Mouse (Mus musculus) forelimb bud, embryonic 11.5 days (tissue): ENCODE measurements at regions not wholly inside any gene's neighbourhood (a gene's known extent, or its start where the extent isn't known, plus 50 kb on each side); places are given as distances from the start of the nearest gene placed in this dataset.

Experiments used
- DNase-seq: peaks from one replicate; pipeline ENCODE4 v3.0.0-alpha.2; 2012; ENCODE audit warnings: low read depth, low spot score

GRCm38 (mm10) chr8:18536059-18536458 lies 442.0 kb downstream of the Defb40 start:
- no peak for DNase-seq

GRCm38 (mm10) chr8:18528120-18528519 lies 449.9 kb downstream of the Defb40 start:
- no peak for DNase-seq

GRCm38 (mm10) chr8:18512409-18512808 lies 465.6 kb downstream of the Defb40 start:
- DNase-seq, result no peak

- DNase-seq, result no peak
Measured at GRCm38 (mm10) chr8:18506158-18507022, 471.7 kb downstream of the Defb40 start.

GRCm38 (mm10) chr8:18490620-18491019 lies 487.4 kb downstream of the Defb40 start:
- DNase-seq, result no peak

GRCm38 (mm10) chr8:18480081-18480480 lies 498.0 kb downstream of the Defb40 start:
- no peak for DNase-seq

GRCm38 (mm10) chr8:18478166-18478565 lies 499.9 kb downstream of the Defb40 start:
- DNase-seq, result no peak

- DNase-seq, result no peak
Measured at GRCm38 (mm10) chr8:18467511-18467910, 510.5 kb downstream of the Defb40 start.

GRCm38 (mm10) chr8:18460609-18461008 lies 517.4 kb downstream of the Defb40 start:
- no peak for DNase-seq

- no peak for DNase-seq
Measured at GRCm38 (mm10) chr8:18457470-18457869, 520.6 kb downstream of the Defb40 start.

- DNase-seq, result no peak
Measured at GRCm38 (mm10) chr8:18449015-18449414, 529.0 kb downstream of the Defb40 start.

GRCm38 (mm10) chr8:18442212-18442611 lies 535.8 kb downstream of the Defb40 start:
- no peak for DNase-seq

- no peak for DNase-seq
Measured at GRCm38 (mm10) chr8:18422846-18423245, 555.2 kb downstream of the Defb40 start.

GRCm38 (mm10) chr8:18412470-18412869 lies 565.6 kb downstream of the Defb40 start:
- DNase-seq, result no peak

GRCm38 (mm10) chr8:18406446-18406845 lies 571.6 kb downstream of the Defb40 start:
- peak; percentile 48 for DNase-seq

GRCm38 (mm10) chr8:18388353-18388752 lies 589.7 kb downstream of the Defb40 start:
- DNase-seq, result peak; percentile 39

- no peak for DNase-seq
Measured at GRCm38 (mm10) chr8:18381615-18382178, 596.4 kb downstream of the Defb40 start.

GRCm38 (mm10) chr8:18348716-18349115 lies 629.3 kb downstream of the Defb40 start:
- DNase-seq, result no peak

- DNase-seq, result no peak
Measured at GRCm38 (mm10) chr8:18346248-18346647, 631.8 kb downstream of the Defb40 start.

- DNase-seq, result peak; percentile 46
Measured at GRCm38 (mm10) chr8:18345322-18345721, 632.7 kb downstream of the Defb40 start.

GRCm38 (mm10) chr8:18344838-18345237 lies 633.2 kb downstream of the Defb40 start:
- no peak for DNase-seq

- no peak for DNase-seq
Measured at GRCm38 (mm10) chr8:18335576-18335975, 642.5 kb downstream of the Defb40 start.

- no peak for DNase-seq
Measured at GRCm38 (mm10) chr8:18328521-18328920, 649.5 kb downstream of the Defb40 start.
